Mouse (Mus musculus) brain, embryonic 14.5 days (tissue): ENCODE data around the gene Syne1.

Experiments
- CTCF ChIP-seq: fragments of 200-500 bp; IDR thresholded peaks from 2 replicates; pipeline ENCODE4 v1.5.1; 2012; ENCODE audit warnings: inconsistent platforms, mild to moderate bottlenecking, moderate library complexity, borderline replicate concordance; ENCODE audit not compliant: insufficient read depth, insufficient read length; ENCODE audit errors: extremely low read depth
- POLR2A ChIP-seq: fragments of 200-500 bp; IDR thresholded peaks from 2 replicates; pipeline ENCODE4 v1.6.1; 2012; ENCODE audit warnings: mild to moderate bottlenecking, inconsistent platforms, borderline replicate concordance; ENCODE audit not compliant: poor library complexity, insufficient read depth, insufficient read length, severe bottlenecking; ENCODE audit errors: extremely low read depth

DNA sequence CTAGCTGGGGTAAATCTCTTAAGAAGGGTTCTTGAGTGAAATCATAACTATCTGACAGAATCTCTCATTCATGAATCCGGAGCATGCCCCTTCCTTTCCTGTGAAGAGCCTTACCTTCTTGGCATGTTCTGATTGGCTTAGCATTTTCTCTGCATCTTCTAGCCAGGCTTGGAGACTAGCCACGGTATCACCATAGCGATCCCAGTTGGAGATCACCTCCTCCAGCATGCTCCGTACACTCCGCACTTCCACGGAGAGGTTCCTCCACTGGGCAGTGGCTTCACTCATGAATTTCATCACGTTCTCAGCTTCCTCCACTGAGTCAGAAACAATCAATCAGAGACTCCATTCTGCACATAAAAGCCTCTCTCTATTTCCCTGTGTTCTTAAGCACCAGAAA lies 190.7 kb downstream of the Syne1 start:
- TF ChIP-seq CTCF (no peak), POLR2A (no peak)
